Mouse (Mus musculus) lung, postnatal 10 days (tissue): ENCODE data around the gene Smc6.

Experiments
- DNase-seq: peaks from one replicate; pipeline ENCODE4 v3.0.0; 2021

Smc6 gene

GRCm38 (mm10) chr12:11286382-11286781, 20.7 kb downstream of the Smc6 start:
- DNase-seq, result no peak

DNA sequence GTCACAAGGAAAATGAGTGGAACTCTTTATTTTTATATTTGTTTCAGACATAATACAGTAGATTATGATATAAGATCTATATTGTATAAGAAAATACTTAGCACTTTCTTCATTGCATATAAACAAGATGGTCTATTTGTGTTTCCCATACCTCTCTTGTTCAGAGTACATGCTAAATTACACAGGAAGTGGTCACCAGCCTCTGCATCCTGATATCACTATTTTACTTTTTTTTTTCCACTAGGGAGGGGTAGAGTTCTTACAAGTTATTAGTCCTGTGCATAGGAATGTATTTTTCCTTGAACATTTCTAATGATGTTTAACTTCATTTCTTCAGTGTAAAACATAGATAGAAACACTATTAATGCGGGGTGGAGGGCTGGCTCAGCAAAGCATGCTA, 35.2 kb downstream of the Smc6 start:
- DNase-seq, result no peak

GRCm38 (mm10) chr12:11306753-11307645, 41.3 kb downstream of the Smc6 start:
- DNase-seq, result no peak

DNA sequence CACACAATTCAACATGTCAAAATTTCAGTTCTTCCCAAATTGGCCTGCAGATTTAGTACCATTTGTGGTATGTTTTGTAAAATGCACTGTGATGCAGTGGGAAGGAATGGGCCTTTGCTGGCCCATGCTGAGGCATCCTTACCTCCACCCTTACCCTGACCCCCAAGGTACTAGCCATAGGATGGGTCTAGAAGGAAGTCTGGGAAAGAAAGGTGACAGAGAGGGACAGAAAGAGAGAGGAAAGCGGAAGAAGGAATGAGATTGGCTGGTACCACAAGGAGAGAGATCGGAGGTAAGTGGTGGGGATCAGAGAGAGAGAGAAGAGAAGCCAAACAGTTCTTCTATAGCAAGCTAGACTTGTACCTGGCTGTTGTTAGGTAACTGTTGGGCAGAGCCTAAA, 45.4 kb downstream of the Smc6 start:
- DNase-seq, result no peak

- no peak for DNase-seq
Observed at GRCm38 (mm10) chr12:11313840-11314239, 48.2 kb downstream of the Smc6 start.

GRCm38 (mm10) chr12:11317671-11318070, 52.0 kb downstream of the Smc6 start:
- peak; percentile 42 for DNase-seq

- DNase-seq, result no peak
Observed at GRCm38 (mm10) chr12:11324480-11324879, 58.8 kb downstream of the Smc6 start.

DNA sequence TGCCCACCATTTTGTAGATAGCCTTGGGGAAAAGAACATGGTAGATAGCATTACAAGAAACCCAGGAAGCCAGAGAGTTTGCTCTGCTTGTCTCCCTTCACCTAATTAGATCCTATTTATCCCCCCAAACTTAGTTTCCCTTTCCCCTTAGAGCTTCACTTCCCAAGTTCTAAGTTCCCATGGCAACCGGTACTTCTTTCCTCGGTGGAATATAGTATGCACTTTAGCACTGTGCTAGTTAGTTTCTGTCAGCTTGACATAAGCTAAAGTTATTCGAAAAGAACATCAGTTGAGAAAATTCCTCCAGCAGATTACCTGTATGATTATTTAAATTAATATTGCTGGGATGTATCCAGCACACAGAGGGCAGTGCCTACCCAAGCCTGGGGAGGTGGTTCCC, 60.8 kb downstream of the Smc6 start:
- no peak for DNase-seq

DNA sequence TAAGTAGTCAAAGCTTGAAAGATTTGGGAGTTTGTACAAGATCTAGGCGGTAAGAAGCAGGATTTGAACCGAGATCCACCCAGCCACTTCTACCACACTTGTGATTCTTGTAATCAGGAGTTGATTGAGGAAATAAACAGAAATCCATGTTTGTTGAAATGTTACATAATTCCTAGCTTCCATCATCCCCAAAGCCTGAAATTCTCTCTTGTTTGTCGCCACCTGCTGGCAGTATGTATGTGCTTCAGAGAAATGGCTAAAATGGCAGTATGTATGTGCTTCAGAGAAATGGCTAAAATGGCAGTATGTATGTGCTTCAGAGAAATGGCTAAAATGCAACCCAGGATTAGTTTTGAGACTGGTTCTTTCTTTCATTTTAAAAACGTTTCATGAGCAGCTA, 71.2 kb downstream of the Smc6 start:
- DNase-seq, result peak; percentile 61

- peak; percentile 22 for DNase-seq
Observed at GRCm38 (mm10) chr12:11338251-11338650, 72.6 kb downstream of the Smc6 start.

DNA sequence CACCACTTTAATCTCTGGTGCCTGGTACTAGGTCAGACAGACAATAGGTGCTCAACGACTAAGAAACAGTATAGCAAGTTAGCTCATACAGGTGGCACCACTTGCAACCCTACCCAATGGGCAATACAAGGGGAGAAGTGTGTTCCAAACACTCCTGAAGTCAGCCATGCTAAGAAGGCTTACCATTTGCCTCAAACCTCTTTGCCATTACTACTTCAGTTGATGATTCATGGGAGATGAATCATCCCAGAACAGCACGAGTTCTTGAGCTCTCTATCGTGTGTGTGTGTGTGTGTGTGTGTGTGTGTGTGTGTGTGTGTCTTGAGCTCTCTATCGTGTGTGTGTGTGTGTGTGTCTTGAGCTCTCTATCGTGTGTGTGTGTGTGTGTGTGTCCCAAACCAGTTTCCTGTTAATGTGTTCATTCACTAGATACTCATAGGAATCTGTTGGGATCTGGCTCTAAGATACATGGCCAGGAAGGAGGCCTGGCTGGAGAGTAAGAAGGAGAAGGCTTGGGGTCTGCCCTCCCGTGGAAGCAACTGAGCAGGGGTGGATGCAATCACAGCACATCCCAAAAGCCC, 76.4 kb downstream of the Smc6 start:
- DNase-seq, result no peak

GRCm38 (mm10) chr12:11345963-11346362, 80.3 kb downstream of the Smc6 start:
- no peak for DNase-seq

- peak; percentile 5 for DNase-seq
Observed at GRCm38 (mm10) chr12:11348423-11348822, 82.7 kb downstream of the Smc6 start.

- DNase-seq, result no peak
Observed at GRCm38 (mm10) chr12:11349870-11350269, 84.2 kb downstream of the Smc6 start.

DNA sequence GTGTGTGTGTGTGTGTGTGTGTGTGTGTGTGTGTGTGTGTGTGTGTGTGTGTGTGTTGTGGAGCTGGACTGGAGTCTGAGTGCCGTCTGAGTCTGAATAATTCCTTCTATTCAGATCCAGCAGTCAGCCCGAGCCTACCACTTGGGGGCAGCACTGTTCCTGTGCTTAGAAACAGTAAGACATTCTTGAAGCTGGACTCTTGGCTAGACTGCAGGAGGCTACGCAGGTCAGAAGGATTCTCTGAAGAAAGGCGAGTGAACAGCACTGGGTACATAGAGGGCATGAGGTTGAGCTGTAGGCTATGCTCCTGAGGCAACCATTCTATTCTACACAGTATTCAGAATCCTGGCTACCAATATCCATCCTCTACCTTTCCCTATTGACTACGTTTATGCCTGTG, 85.2 kb downstream of the Smc6 start:
- DNase-seq, result peak; percentile 88

DNA sequence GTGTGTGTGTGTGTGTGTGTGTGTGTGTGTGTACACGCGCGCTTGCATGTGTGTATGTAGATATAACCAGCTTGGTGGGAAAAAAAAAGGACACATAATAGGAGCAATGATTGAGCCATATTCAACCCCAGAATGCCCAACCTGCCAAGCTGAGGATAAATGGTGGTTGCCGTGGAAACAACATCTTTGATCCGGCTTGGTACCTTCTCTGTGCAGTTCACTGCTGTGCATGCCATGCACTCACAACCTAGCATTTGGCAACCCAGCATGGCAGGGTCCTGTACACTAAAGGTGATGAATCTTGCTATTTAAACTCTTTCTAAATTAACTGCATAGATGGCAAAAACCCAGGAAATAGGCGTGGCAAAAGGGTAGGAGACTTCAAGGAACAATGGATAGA, 96.7 kb downstream of the Smc6 start:
- DNase-seq, result no peak

- DNase-seq, result peak; percentile 23
Observed at GRCm38 (mm10) chr12:11364870-11365269, 99.2 kb downstream of the Smc6 start.

DNA sequence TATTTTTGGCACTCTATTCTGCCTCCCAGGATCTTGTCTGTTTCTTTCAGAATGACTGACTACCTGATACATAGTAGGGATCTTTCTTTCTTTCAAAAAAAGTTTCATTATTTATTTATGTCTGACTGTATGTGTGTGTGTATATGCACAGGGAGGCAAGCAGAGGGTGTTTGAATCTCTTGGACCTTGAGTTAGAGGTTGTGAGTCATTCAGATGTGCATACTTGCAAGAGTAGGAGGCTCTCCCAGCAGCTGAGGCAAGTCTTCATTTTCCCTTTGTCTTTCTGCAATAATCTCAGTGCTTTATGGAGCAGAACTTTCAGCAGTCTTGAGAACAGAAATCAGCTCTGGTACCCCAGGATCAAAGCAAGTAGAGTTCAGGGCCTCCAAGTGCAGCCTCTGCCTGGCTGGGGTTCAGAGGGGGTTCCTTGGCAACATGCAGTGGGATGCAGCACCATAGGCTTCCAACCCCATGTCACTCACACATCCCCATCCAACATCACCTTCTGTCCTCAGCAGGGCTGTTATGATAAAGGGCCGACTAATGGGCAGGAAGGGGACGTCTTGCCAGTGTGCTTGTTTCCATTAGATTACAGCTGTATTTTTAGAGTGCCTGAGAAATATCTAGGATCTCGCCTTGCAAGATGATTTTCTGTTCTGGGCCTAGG, 101.5 kb downstream of the Smc6 start:
- peak; percentile 76 for DNase-seq
